Mouse (Mus musculus) liver, postnatal 0 days (tissue): ENCODE data around the gene Nrxn1.

Source experiments
- CTCF ChIP-seq: sonication (generic); IDR thresholded peaks from 2 replicates; pipeline ENCODE4 v1.5.1; 2016; ENCODE audit warnings: antibody characterized with exemption, low read depth
- EP300 ChIP-seq: IDR thresholded peaks from 2 replicates; pipeline ENCODE4 v1.6.1; 2016; ENCODE audit warnings: antibody characterized with exemption, low read depth, mild to moderate bottlenecking

- TF ChIP-seq CTCF (no peak), EP300 (no peak)
These were observed 468.1 kb downstream of the Nrxn1 start for GRCm38 (mm10) chr17:90624591-90625266.
